Mouse (Mus musculus) MEL (cell line): ENCODE data around the gene Aqp11. TPM values are rescaled to one million over a fixed set of nuclear protein-coding genes. Genes with fewer than 3 reads are reported as not detected.

ENCODE experiments used
- DNase-seq: peaks from one replicate; pipeline ENCODE4 v3.0.0; 2011; ENCODE audit warnings: low read depth, low spot score
- H3K27ac ChIP-seq: 2 replicates; pipeline ENCODE4 v1.5.1; 2012; ENCODE audit warnings: low read depth, mild to moderate bottlenecking, control low read depth, low read length, moderate library complexity; ENCODE audit not compliant: control insufficient read depth
- H3K27me3 ChIP-seq, 2 experiments: fragments of 150-350 bp in 1 of 2; sonication (generic) in 1 of 2; 2 replicates each; pipeline ENCODE4 v1.6.1; 2012; ENCODE audit warnings: low read length in 2 of 2, mild to moderate bottlenecking in 2 of 2, improper control_type of control experiment in 1 of 2, moderate library complexity in 1 of 2; ENCODE audit not compliant: insufficient read depth in 2 of 2, control insufficient read depth in 1 of 2
- H3K36me3 ChIP-seq, 2 experiments: 2 replicates each; pipeline ENCODE4 v1.6.1; 2012 to 2014; ENCODE audit warnings: low read length in 2 of 2, improper control_type of control experiment in 1 of 2, inconsistent platforms in 1 of 2, mild to moderate bottlenecking in 1 of 2; ENCODE audit not compliant: insufficient read depth in 2 of 2, control insufficient read depth in 1 of 2
- H3K4me1 ChIP-seq, 2 experiments: fragments of 150-350 bp in 1 of 2; sonication (generic) in 1 of 2; 2 replicates each; pipeline ENCODE4 v1.6.1; 2012; ENCODE audit warnings: low read length in 2 of 2, improper control_type of control experiment in 1 of 2, mild to moderate bottlenecking in 1 of 2; ENCODE audit not compliant: insufficient read depth in 2 of 2, control insufficient read depth in 1 of 2
- H3K4me3 ChIP-seq, 2 experiments: fragments of 150-350 bp in 1 of 2; sonication (generic) in 1 of 2; 2 replicates each; pipeline ENCODE4 v1.5.1; 2012; ENCODE audit warnings: low read depth in 2 of 2, low read length in 2 of 2, mild to moderate bottlenecking in 2 of 2, moderate library complexity in 2 of 2, control low read depth in 1 of 2, improper control_type of control experiment in 1 of 2; ENCODE audit not compliant: control insufficient read depth in 1 of 2, insufficient read depth in 1 of 2
- H3K79me2 ChIP-seq: 2 replicates; pipeline ENCODE4 v1.6.1; 2012; ENCODE audit warnings: mild to moderate bottlenecking, low read length, moderate library complexity; ENCODE audit not compliant: control insufficient read depth, poor library complexity, insufficient read depth
- H3K9ac ChIP-seq: 2 replicates; pipeline ENCODE4 v1.6.1; 2012; ENCODE audit warnings: low read depth, mild to moderate bottlenecking, control low read depth, low read length, moderate library complexity; ENCODE audit not compliant: control insufficient read depth, poor library complexity, severe bottlenecking
- H3K9me3 ChIP-seq: fragments of 150-350 bp; sonication (generic); replicated peaks from 2 replicates; pipeline ENCODE4 v1.6.1; 2012; ENCODE audit warnings: mild to moderate bottlenecking, low read length, improper control_type of control experiment, moderate library complexity; ENCODE audit not compliant: insufficient read depth
- BHLHE40 ChIP-seq: IDR thresholded peaks from 2 replicates; pipeline ENCODE4 v1.6.1; 2012; ENCODE audit warnings: low read depth, mild to moderate bottlenecking, inconsistent platforms, low read length, improper control_type of control experiment, borderline replicate concordance
- CTCF ChIP-seq, 3 experiments: IDR thresholded peaks in 2 of 3; conservative IDR thresholded peaks in 1 of 3; 2 replicates each; pipeline ENCODE4 v1.5.1; 2011 to 2012; ENCODE audit warnings: low read length in 3 of 3, low read depth in 2 of 3, mild to moderate bottlenecking in 2 of 3, improper control_type of control experiment in 1 of 3, inconsistent platforms in 1 of 3, mixed read lengths in 1 of 3, moderate library complexity in 1 of 3; ENCODE audit not compliant: control insufficient read depth in 1 of 3, insufficient read depth in 1 of 3, poor library complexity in 1 of 3, severe bottlenecking in 1 of 3
- E2F4 ChIP-seq: IDR thresholded peaks from 2 replicates; pipeline ENCODE4 v1.6.1; 2011; ENCODE audit warnings: low read depth, low read length, improper control_type of control experiment, borderline replicate concordance
- EP300 ChIP-seq, 2 experiments: IDR thresholded peaks; 2 replicates each; pipeline ENCODE4 v1.6.1; 2011; ENCODE audit warnings: improper control_type of control experiment in 2 of 2, low read length in 2 of 2, low read depth in 1 of 2, mild to moderate bottlenecking in 1 of 2
- GABPA ChIP-seq: IDR thresholded peaks from 2 replicates; pipeline ENCODE4 v1.6.1; 2012; ENCODE audit warnings: low read depth, mild to moderate bottlenecking, inconsistent platforms, low read length, improper control_type of control experiment, moderate library complexity
- HCFC1 ChIP-seq: IDR thresholded peaks from 2 replicates; pipeline ENCODE4 v1.6.1; 2012; ENCODE audit warnings: low read depth, mild to moderate bottlenecking, inconsistent platforms, low read length, improper control_type of control experiment, moderate library complexity
- MAFK ChIP-seq: IDR thresholded peaks from 2 replicates; pipeline ENCODE4 v1.6.1; 2011; ENCODE audit warnings: low read depth, mild to moderate bottlenecking, low read length, improper control_type of control experiment, borderline replicate concordance
- MAZ ChIP-seq: IDR thresholded peaks from 2 replicates; pipeline ENCODE4 v1.6.1; 2012; ENCODE audit warnings: low read depth, mild to moderate bottlenecking, inconsistent platforms, low read length, improper control_type of control experiment
- MEF2A ChIP-seq: IDR thresholded peaks from 2 replicates; pipeline ENCODE4 v1.6.1; 2014; ENCODE audit warnings: low read depth, mild to moderate bottlenecking, inconsistent platforms, low read length, improper control_type of control experiment; ENCODE audit not compliant: poor library complexity, insufficient replicate concordance, severe bottlenecking; ENCODE audit errors: extremely low read depth
- MYC ChIP-seq: IDR thresholded peaks from 2 replicates; pipeline ENCODE4 v1.6.1; 2011; ENCODE audit warnings: low read depth, mild to moderate bottlenecking, low read length, improper control_type of control experiment, moderate library complexity
- RAD21 ChIP-seq: IDR thresholded peaks from 2 replicates; pipeline ENCODE4 v1.6.1; 2011; ENCODE audit warnings: mild to moderate bottlenecking, low read depth, low read length, improper control_type of control experiment
- TBP ChIP-seq: IDR thresholded peaks from 2 replicates; pipeline ENCODE4 v1.8.0; 2011; ENCODE audit warnings: low read depth, low read length, improper control_type of control experiment
- TCF12 ChIP-seq: IDR thresholded peaks from 2 replicates; pipeline ENCODE4 v1.6.1; 2014; ENCODE audit warnings: low read depth, mild to moderate bottlenecking, inconsistent platforms, low read length, improper control_type of control experiment, moderate library complexity
- ZC3H11A ChIP-seq: IDR thresholded peaks from 2 replicates; pipeline ENCODE4 v1.6.1; 2012; ENCODE audit warnings: low read depth, mild to moderate bottlenecking, inconsistent platforms, low read length, improper control_type of control experiment
- ZKSCAN1 ChIP-seq: IDR thresholded peaks from 2 replicates; pipeline ENCODE4 v1.6.1; 2012; ENCODE audit warnings: low read depth, mild to moderate bottlenecking, inconsistent platforms, low read length, improper control_type of control experiment, moderate library complexity
- ZMIZ1 ChIP-seq: IDR thresholded peaks from 2 replicates; pipeline ENCODE4 v1.6.1; 2012; ENCODE audit warnings: low read depth, mild to moderate bottlenecking, inconsistent platforms, low read length, improper control_type of control experiment, moderate library complexity
- ZNF384 ChIP-seq: IDR thresholded peaks from 2 replicates; pipeline ENCODE4 v1.6.1; 2012; ENCODE audit warnings: low read depth, mild to moderate bottlenecking, inconsistent platforms, low read length, improper control_type of control experiment
- polyA plus RNA-seq, 2 experiments: library from polyadenylated mRNA; stranded (reverse) in 1 of 2; unstranded in 1 of 2; fragments of >175 nt in 1 of 2; fragments of >200 nt in 1 of 2; gene quantifications; 2 replicates each; pipeline versions ENCODE4 v1.2.1 to v1.2.4; 2012; ENCODE audit warnings: low replicate concordance in 2 of 2, low read depth in 1 of 2; ENCODE audit not compliant: insufficient read length in 2 of 2, insufficient read depth in 1 of 2, missing spikeins in 1 of 2
- total RNA-seq: library from RNA; depleted of rRNA; stranded (reverse); fragments of 300-350 nt; gene quantifications from 2 replicates; pipeline ENCODE4 v1.2.3, GENCODE M21; 2012

The Aqp11 gene
- total and polyA plus RNA-seq, 3 experiments = 0.89 to 3.9 TPM; not detected in 1

DNA sequence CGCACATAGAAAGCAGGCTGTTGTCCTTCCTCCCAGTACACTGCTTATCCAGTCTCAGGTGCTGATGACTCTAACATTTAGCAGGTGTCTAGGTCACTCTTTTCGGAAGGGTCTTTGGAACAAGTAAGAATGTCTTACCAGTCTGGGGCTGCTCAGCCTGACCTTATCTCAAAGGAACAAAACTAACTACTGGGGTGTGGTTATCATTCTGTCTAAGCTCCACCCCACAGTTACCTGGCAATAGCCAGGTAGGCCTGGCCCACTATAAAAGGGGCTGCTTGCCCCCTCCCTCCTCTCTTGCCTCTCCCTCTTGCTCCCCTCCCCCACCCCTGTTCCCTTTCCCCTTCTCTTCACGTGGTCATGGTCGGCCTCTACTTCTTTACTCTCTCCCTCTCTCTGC, 30.9 kb upstream of the Aqp11 start:
- Histone ChIP-seq H3K79me2 (no peaks in the 10 kb centered on the region), H3K4me1 (peaks cover 0 to 30% of the 10 kb centered on the region in 2 experiments; a peak in 2 of 4 replicates), H3K36me3 (peaks cover 0 to 7% of the 10 kb centered on the region in 2 experiments; a peak in 2 of 4 replicates), H3K27ac (no peak overlapping the region), H3K4me3 (no peak overlapping the region), H3K9me3 (no peaks in the 10 kb centered on the region), H3K27me3 (no peaks in the 10 kb centered on the region)
- DNase-seq = no peak
- no peak for TF ChIP-seq BHLHE40
- TF ChIP-seq TBP = no peak
- no peak for TF ChIP-seq MAFK
- no peak for TF ChIP-seq ZC3H11A
- no peak for TF ChIP-seq E2F4
- TF ChIP-seq ZKSCAN1 = no peak
- no peak for TF ChIP-seq EP300 (IDR thresholded peaks at IDR 0.05; ENCODE audit: low read depth in 1 of 2, low read length in 2 of 2)
- TF ChIP-seq, all 39 proteins: peak for 0
- no peak overlapping the region for H3K9ac ChIP-seq

DNA sequence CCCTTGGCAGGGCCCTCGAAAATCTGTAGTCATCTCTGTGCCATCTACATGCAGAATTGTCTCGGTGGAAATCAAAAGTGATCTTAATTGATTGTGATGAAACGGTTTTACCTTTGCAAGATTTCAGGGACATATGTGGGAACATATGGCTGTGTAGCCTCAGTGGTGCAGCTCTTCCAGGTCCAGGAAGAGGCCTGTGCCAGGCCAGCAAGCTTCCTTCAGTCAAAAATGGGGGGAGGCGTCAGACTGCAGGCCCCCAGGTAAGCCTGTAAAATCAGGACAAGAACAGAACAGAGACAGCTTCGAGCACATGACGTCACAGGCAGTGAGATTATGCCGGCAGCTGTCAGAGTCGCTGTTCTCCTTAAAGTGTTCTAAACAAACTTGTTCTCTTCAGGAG, 29.8 kb upstream of the Aqp11 start:
- Histone ChIP-seq H3K9ac (no peak overlapping the region), H3K4me3 (no peak overlapping the region), H3K36me3 (peaks cover 0 to 7% of the 10 kb centered on the region in 2 experiments; a peak in 2 of 4 replicates), H3K9me3 (no peaks in the 10 kb centered on the region), H3K4me1 (peaks cover 0 to 30% of the 10 kb centered on the region in 2 experiments; a peak in 2 of 4 replicates), H3K79me2 (no peaks in the 10 kb centered on the region), H3K27ac (no peak overlapping the region), H3K27me3 (no peaks in the 10 kb centered on the region)
- TF ChIP-seq MYC (no peak), RAD21 (no peak), CTCF (IDR thresholded peaks at IDR 0.05 in 2 of 3, conservative IDR thresholded peaks at IDR 0.05 in 1 of 3; ENCODE audit: control insufficient read depth in 1 of 3, insufficient read depth in 1 of 3, low read depth in 2 of 3, low read length in 3 of 3, poor library complexity in 1 of 3, severe bottlenecking in 1 of 3) (no peak), TCF12 (no peak), ZMIZ1 (no peak), HCFC1 (no peak), MEF2A (no peak), GABPA (no peak), E2F4 (no peak), ZNF384 (no peak), MAZ (no peak), BHLHE40 (no peak)
- DNase-seq = no peak
